Mouse (Mus musculus): Measurements from ENCODE around the gene Adam15.

Gene Adam15

DNA sequence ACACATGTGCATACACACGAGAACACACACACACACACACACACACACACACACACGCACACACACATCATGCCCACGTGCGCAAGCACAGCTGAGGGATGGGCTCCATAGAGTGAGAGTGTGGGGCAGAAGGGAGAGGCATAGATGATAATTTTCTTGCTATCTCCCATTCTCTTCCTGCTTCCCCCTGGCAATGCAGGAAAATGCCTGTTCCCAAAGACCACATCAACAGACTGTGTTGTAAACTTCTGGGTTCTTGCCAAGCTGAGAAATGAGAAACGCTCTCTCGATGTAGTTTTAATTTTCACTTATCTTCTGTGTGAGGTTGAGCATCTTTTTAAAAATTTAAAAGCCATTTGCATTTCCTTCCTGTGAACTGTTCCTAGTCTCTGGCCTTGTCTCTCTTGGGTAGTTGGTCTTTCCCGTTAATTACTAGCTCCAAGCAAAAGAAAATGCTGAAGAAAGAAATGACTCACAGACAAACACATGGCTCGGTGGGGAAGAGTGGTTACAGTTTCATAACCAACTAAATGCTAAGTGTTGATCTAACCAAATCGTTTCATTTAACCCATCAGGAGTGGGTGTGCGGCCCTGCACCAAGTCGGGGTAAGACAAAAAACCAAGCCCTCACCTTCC lies 52.9 kb downstream of the Adam15 start:
- no peak for DNase-seq (ENCODE audit: low spot score)

GRCm38 (mm10) chr3:89295685-89296230 lies 54.0 kb downstream of the Adam15 start:
- no peak for DNase-seq (ENCODE audit: low spot score)

DNA sequence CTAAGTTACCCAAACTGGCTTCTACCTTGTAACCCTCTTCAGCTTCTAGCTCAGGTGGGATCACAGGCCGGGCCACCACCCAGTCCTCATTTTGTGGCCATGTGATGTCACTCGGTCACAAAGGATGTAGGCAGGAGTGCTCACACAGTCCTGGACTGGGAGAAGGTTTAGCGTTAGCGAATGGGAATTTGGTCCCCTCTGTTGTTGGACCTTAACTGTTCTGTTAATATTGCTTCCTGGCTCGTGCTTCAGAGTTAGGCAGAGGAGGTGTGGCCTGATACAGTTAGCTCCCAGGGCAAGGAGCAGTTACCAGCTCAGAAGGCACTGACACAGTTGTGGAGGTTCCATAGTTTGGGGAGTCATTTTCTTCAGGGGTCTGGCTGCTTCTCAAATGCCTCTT lies 55.6 kb downstream of the Adam15 start:
- no peak for DNase-seq (ENCODE audit: low spot score)

- no peak for DNase-seq (ENCODE audit: low spot score)
Observed at GRCm38 (mm10) chr3:89293247-89293918, 56.4 kb downstream of the Adam15 start.

DNA sequence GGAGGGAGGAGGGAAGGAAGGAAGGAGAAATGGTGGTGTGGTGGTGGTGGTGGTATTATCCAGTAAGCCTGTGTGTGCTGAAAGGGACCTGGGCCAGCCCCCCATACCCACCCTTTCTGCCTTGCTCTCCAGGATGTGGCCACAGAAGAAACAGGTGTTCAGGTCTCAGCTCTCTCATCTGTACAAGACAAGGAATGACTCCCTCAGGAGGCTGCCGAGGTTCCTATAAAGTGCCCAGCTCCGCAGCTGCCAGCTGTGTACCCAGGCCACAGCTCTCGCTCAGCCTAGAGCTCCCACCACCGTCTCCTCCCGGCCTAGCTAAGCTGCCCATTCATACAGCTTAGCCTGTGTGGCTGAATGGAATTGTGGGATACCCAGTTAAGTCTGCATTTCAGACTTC lies 57.5 kb downstream of the Adam15 start:
- DNase-seq (ENCODE audit: low spot score), result no peak

- DNase-seq (ENCODE audit: low spot score), result no peak
Observed at GRCm38 (mm10) chr3:89291874-89292273, 57.9 kb downstream of the Adam15 start.

All from layer of hippocampus, adult 11-12 months (tissue).